Mouse (Mus musculus) embryonic facial prominence, embryonic 11.5 days (tissue): ENCODE measurements at regions not wholly inside any gene's neighbourhood (a gene's known extent, or its start where the extent isn't known, plus 50 kb on each side); places are given as distances from the start of the nearest gene placed in this dataset.
"Not testable (repeated sequence)": the region's sequence is repeated elsewhere in the genome, so short reads cannot be mapped to it uniquely, and the experiment has no call there.

Source experiments
- ATAC-seq: fragments of 200-750 bp; cut with Nextera tagmentation; replicated peaks from 2 replicates; pipeline ENCODE4 v1.8.0; 2017; ENCODE audit warnings: low read depth; ENCODE audit not compliant: insufficient number of reproducible peaks, low FRiP score, low TSS enrichment
- DNase-seq: peaks from one replicate; pipeline ENCODE4 v3.0.0-alpha.2; 2015; ENCODE audit warnings: low spot score
- H3K27ac ChIP-seq: fragments of 300-500 bp; sonication (generic); replicated peaks from 2 replicates; pipeline ENCODE4 v1.5.1; 2014; ENCODE audit warnings: mild to moderate bottlenecking, low read depth, low read length, control low read depth
- H3K27me3 ChIP-seq: fragments of 300-500 bp; sonication (generic); 2 replicates; pipeline ENCODE4 v1.6.1; 2014; ENCODE audit warnings: mild to moderate bottlenecking, low read length, moderate library complexity, mixed read lengths; ENCODE audit not compliant: control insufficient read depth, insufficient read depth
- H3K36me3 ChIP-seq: fragments of 300-500 bp; sonication (generic); replicated peaks from 2 replicates; pipeline ENCODE4 v1.6.1; 2014; ENCODE audit warnings: low read depth, mild to moderate bottlenecking, low read length, moderate library complexity, mixed read lengths; ENCODE audit not compliant: control insufficient read depth, insufficient read depth
- H3K4me1 ChIP-seq: fragments of 300-500 bp; sonication (generic); 2 replicates; pipeline ENCODE4 v1.6.1; 2014; ENCODE audit warnings: low read length, mixed read lengths; ENCODE audit not compliant: control insufficient read depth, insufficient read depth
- H3K4me2 ChIP-seq: fragments of 300-500 bp; sonication (generic); 2 replicates; pipeline ENCODE4 v1.6.1; 2014; ENCODE audit warnings: low read depth, mild to moderate bottlenecking, control low read depth, low read length, moderate library complexity
- H3K4me3 ChIP-seq: fragments of 300-500 bp; sonication (generic); 2 replicates; pipeline ENCODE4 v1.5.1; 2014; ENCODE audit warnings: low read depth, low read length, control low read depth
- H3K9ac ChIP-seq: fragments of 300-500 bp; sonication (generic); replicated peaks from 2 replicates; pipeline ENCODE4 v1.6.1; 2014; ENCODE audit warnings: mild to moderate bottlenecking, control low read depth, low read length
- H3K9me3 ChIP-seq: fragments of 300-500 bp; sonication (generic); replicated peaks from 2 replicates; pipeline ENCODE4 v1.6.1; 2016; ENCODE audit warnings: mild to moderate bottlenecking, low read length, inconsistent platforms, mixed read lengths; ENCODE audit not compliant: control insufficient read depth
- WGBS: fragments of 180-500 bp; shearing (Covaris S2); extraction: QIAGEN DNeasy Blood & Tissue Kit; methylation state at CpG from one replicate; pipeline ENCODE4 v1.1.7; 2014; 5-methylcytosine and 5-hydroxymethylcytosine counted together

DNA sequence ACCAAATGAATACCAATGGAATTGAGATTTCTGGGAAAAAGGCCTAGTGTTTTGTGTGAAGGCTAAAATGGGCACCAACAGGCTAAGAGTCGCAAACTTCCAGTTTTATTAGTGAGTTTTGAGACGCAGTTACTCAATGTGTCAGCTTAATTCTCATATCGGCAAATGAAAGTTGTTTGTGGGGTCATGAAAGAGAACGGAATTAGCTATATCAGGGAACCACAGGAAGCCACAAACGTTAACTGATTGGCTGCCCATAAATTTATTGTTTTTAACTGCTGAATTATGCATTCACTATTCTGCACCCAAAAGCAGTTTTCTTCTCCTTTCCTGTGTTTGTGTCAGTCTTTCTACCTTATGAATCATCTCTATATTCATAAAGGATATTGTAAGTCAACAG, 154.0 kb upstream of the Arrdc3 start:
- Histone ChIP-seq H3K4me3 (no peak overlapping the region), H3K4me1 (no peaks in the 10 kb centered on the region), H3K36me3 (no peaks in the 10 kb centered on the region), H3K4me2 (no peak overlapping the region), H3K9me3 (no peaks in the 10 kb centered on the region), H3K9ac (no peak overlapping the region), H3K27ac (no peak overlapping the region), H3K27me3 (no peaks in the 10 kb centered on the region)
- DNase-seq (no peak), ATAC-seq (no peak)
- WGBS: 90% methylated on average over 5 of the region's 5 CpGs

DNA sequence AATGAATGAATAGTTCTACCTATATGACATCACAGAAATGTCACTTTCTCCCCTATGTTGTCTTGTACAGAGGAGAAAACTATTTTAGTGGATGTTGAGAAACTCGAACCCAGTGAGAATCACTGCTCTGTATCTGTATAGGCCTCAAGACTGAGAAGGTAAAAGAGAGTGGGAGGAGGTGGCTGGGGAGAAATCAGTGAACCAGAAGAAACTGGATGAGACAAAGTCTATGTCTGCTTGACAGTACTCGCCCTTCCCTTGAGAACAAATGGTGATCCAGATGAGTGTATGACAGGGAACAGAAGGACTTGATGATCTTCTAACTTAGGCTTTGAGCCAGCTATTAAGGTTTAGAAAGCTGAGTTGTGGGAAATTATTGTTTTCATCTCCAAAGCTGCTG, 137.2 kb upstream of the Arrdc3 start:
- 74% methylated on average over 2 of the region's 2 CpGs for WGBS
- DNase-seq: no peak
- H3K4me3 ChIP-seq: no peak overlapping the region

DNA sequence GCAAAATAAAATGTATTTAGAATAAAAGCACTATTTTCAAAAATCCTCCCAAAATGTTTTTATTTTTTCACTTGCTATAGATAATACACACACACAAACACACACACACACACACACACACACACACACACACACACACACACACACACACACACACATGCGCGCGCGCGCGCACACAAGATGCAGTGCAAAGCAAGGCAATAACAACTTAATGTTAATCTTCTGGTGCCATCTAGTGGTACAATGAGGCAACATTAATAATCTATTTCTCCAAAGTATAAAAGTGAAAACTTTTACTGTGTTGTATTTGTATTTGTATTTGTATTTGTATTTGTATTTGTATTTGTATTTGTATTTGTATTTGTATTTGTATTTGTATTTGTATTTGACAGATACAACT, 136.2 kb upstream of the Arrdc3 start:
- not testable (repeated sequence) for H3K27ac ChIP-seq, H3K4me2 ChIP-seq, H3K9ac ChIP-seq, ATAC-seq, H3K4me3 ChIP-seq, H3K4me1 ChIP-seq, H3K36me3 ChIP-seq, H3K9me3 ChIP-seq, H3K27me3 ChIP-seq
- 43% methylated on average over 6 of the region's 6 CpGs for WGBS
- DNase-seq: peak; percentile 79

More for the DNA sequence above, 137.2 kb upstream of the Arrdc3 start:
- no peak for ATAC-seq
- no peaks in the 10 kb centered on the region for H3K27me3 ChIP-seq
- H3K36me3 ChIP-seq: no peaks in the 10 kb centered on the region
- no peaks in the 10 kb centered on the region for H3K9me3 ChIP-seq
- H3K27ac ChIP-seq: no peak overlapping the region
- H3K4me1 ChIP-seq: no peaks in the 10 kb centered on the region
- no peak overlapping the region for H3K9ac ChIP-seq
- no peak overlapping the region for H3K4me2 ChIP-seq
